Mouse (Mus musculus) liver, embryonic 16.5 days (tissue): ENCODE results near the gene Cd52. TPM values are rescaled to one million over a fixed set of nuclear protein-coding genes. Genes with fewer than 3 reads are reported as not detected.

Experiments used
- polyA plus RNA-seq: library from polyadenylated mRNA; unstranded; fragments of >200 nt; fragmentation: Nextera tagmentation; extraction: Ambion mirVana; gene quantifications from 2 replicates; pipeline ENCODE4 v1.2.1, GENCODE M21; 2015

The Cd52 gene
- polyA plus RNA-seq, 1 experiment from 2014 or later, result 56.8 TPM

Other genes starting within 250 kb of the Cd52 start
- gene Rps6ka1, start 207.3 kb downstream of the Cd52 start, polyA plus RNA-seq, result 69.9 and 79.4 TPM in 2 replicates
- 517 and 560 TPM in 2 replicates for gene Hmgn2, start 126.4 kb downstream of the Cd52 start, polyA plus RNA-seq
- gene Dhdds, start 94.2 kb downstream of the Cd52 start, polyA plus RNA-seq, result 17.4 and 20.2 TPM in 2 replicates
- gene Lin28a, start 76.2 kb downstream of the Cd52 start, polyA plus RNA-seq, result 1.1 and 1.5 TPM in 2 replicates
- not detected in 2 replicates for gene Zfp683, start 41.2 kb downstream of the Cd52 start, polyA plus RNA-seq
- gene Crybg2, start 34.3 kb downstream of the Cd52 start, polyA plus RNA-seq, result 0.61 and 0.68 TPM in 2 replicates
- gene Ubxn11, start 7.5 kb upstream of the Cd52 start, polyA plus RNA-seq, result 1.3 TPM in 2 replicates
- 142 and 161 TPM in 2 replicates for gene Sh3bgrl3, start 33.7 kb upstream of the Cd52 start, polyA plus RNA-seq
- 42.3 and 47.7 TPM in 2 replicates for gene Cep85, start 92.0 kb upstream of the Cd52 start, polyA plus RNA-seq
- not detected in 2 replicates for gene Gm7534, start 107.9 kb upstream of the Cd52 start, polyA plus RNA-seq
- not detected in 2 replicates for gene Catsper4, start 132.3 kb upstream of the Cd52 start, polyA plus RNA-seq
- gene Cnksr1, start 143.3 kb upstream of the Cd52 start, polyA plus RNA-seq, result 0.06 and 0.07 TPM in 2 replicates
- 0.11 and 0.13 TPM in 2 replicates for gene E130218I03Rik, start 148.6 kb upstream of the Cd52 start, polyA plus RNA-seq
- 4.0 and 4.5 TPM in 2 replicates for gene Zfp593, start 150.5 kb upstream of the Cd52 start, polyA plus RNA-seq
- gene Gm30191, start 151.9 kb upstream of the Cd52 start, polyA plus RNA-seq, result not detected in 2 replicates
- gene Grrp1, start 159.0 kb upstream of the Cd52 start, polyA plus RNA-seq, result 0.78 and 0.79 TPM in 2 replicates
- gene Pdik1l, start 192.8 kb upstream of the Cd52 start, polyA plus RNA-seq, result 10.4 and 11.9 TPM in 2 replicates
- 0.25 and 0.28 TPM in 2 replicates for gene Trim63, start 220.0 kb upstream of the Cd52 start, polyA plus RNA-seq
- 0.02 and 0.12 TPM in 2 replicates for gene Slc30a2, start 248.1 kb upstream of the Cd52 start, polyA plus RNA-seq